Mouse (Mus musculus) lung, embryonic 15.5 days (tissue): ENCODE data around the gene Mlh1. TPM values are rescaled to one million over a fixed set of nuclear protein-coding genes. Genes with fewer than 3 reads are reported as not detected.
A peak's percentile ranks its signal among the peaks of the same experiment; 100 is the strongest.

Source experiments
- ATAC-seq: fragments of 200-750 bp; cut with Nextera tagmentation; 2 replicates; pipeline ENCODE4 v1.8.0; 2017; ENCODE audit warnings: moderate number of reproducible peaks, borderline replicate concordance; ENCODE audit not compliant: low FRiP score, low TSS enrichment; ENCODE audit errors: extremely low read depth
- H3K27ac ChIP-seq: fragments of 300-500 bp; sonication (generic); 2 replicates; pipeline ENCODE4 v1.5.1; 2015; ENCODE audit warnings: moderate library complexity, mild to moderate bottlenecking, inconsistent platforms
- H3K27me3 ChIP-seq: fragments of 300-500 bp; sonication (generic); 2 replicates; pipeline ENCODE4 v1.6.1; 2015; ENCODE audit warnings: inconsistent platforms
- H3K36me3 ChIP-seq: fragments of 300-500 bp; sonication (generic); 2 replicates; pipeline ENCODE4 v1.6.1; 2015; ENCODE audit warnings: inconsistent platforms
- H3K4me1 ChIP-seq: fragments of 300-500 bp; sonication (generic); 2 replicates; pipeline ENCODE4 v1.6.1; 2015; ENCODE audit warnings: inconsistent platforms
- H3K4me2 ChIP-seq: fragments of 300-500 bp; sonication (generic); 2 replicates; pipeline ENCODE4 v1.6.1; 2015; ENCODE audit warnings: inconsistent platforms, mild to moderate bottlenecking, moderate library complexity
- H3K4me3 ChIP-seq: fragments of 300-500 bp; sonication (generic); 2 replicates; pipeline ENCODE4 v1.5.1; 2015; ENCODE audit warnings: mild to moderate bottlenecking, inconsistent platforms
- H3K9ac ChIP-seq: fragments of 300-500 bp; sonication (generic); 2 replicates; pipeline ENCODE4 v1.6.1; 2015; ENCODE audit warnings: inconsistent platforms
- H3K9me3 ChIP-seq: fragments of 300-500 bp; sonication (generic); 2 replicates; pipeline ENCODE4 v1.6.1; 2016; ENCODE audit warnings: inconsistent platforms
- WGBS: fragments of 180-500 bp; shearing (Covaris S2); methylation state at CpG from one replicate; pipeline ENCODE4 v1.1.7; 2015; 5-methylcytosine and 5-hydroxymethylcytosine counted together
- polyA plus RNA-seq: library from polyadenylated mRNA; unstranded; fragments of >200 nt; fragmentation: Nextera tagmentation; extraction: Ambion mirVana; gene quantifications from 2 replicates; pipeline ENCODE4 v1.2.1, GENCODE M21; 2015

Mlh1 gene
- polyA plus RNA-seq, 1 experiment from 2014 or later, result 37.8 TPM

GRCm38 (mm10) chr9:111285061-111285460 is 13.5 kb upstream of the Mlh1 start:
- Histone ChIP-seq H3K4me2 (no peak overlapping the region), H3K9me3 (no peaks in the 10 kb centered on the region), H3K9ac (no peak overlapping the region), H3K27ac (no peak overlapping the region), H3K36me3 (no peaks in the 10 kb centered on the region), H3K4me3 (no peak overlapping the region), H3K4me1 (peaks cover 7% of the 10 kb centered on the region; the same call in 1 of the 2 replicates), H3K27me3 (no peaks in the 10 kb centered on the region)
- WGBS, result 50% methylated on average over 3 of the region's 3 CpGs
- ATAC-seq, result no peak

GRCm38 (mm10) chr9:111275156-111275555 is 3.6 kb upstream of the Mlh1 start:
- peak overlapping the region; percentile 65 for H3K4me2 ChIP-seq
- peaks cover 40% of the 10 kb centered on the region for H3K4me1 ChIP-seq
- no peak for ATAC-seq
- no peak overlapping the region for H3K27ac ChIP-seq
- H3K27me3 ChIP-seq, result no peaks in the 10 kb centered on the region
- H3K9me3 ChIP-seq, result no peaks in the 10 kb centered on the region
- no peak overlapping the region for H3K9ac ChIP-seq
- H3K36me3 ChIP-seq, result peaks cover 30% of the 10 kb centered on the region
- peak overlapping the region; percentile 79 for H3K4me3 ChIP-seq
- 19% methylated on average over 1 of the region's 1 CpGs for WGBS

GRCm38 (mm10) chr9:111273958-111274357 is 2.4 kb upstream of the Mlh1 start:
- Histone ChIP-seq H3K4me1 (peaks cover 42% of the 10 kb centered on the region), H3K4me3 (peak overlapping the region; percentile 79), H3K27ac (no peak overlapping the region), H3K9me3 (no peaks in the 10 kb centered on the region), H3K27me3 (no peaks in the 10 kb centered on the region), H3K9ac (no peak overlapping the region; the same call in 1 of the 2 replicates), H3K36me3 (peaks cover 23% of the 10 kb centered on the region), H3K4me2 (peak overlapping the region; percentile 65)
- no peak for ATAC-seq
- WGBS, result 57% methylated on average over 1 of the region's 1 CpGs

GRCm38 (mm10) chr9:111272996-111273785 is 1.6 kb upstream of the Mlh1 start:
- whole genome bisulfite sequencing, result 53% methylated on average over 15 of the region's 15 CpGs
- H3K27ac ChIP-seq, result no peak overlapping the region

GRCm38 (mm10) chr9:111272356-111272755 is 765 bp upstream of the Mlh1 start:
- 2% methylated on average over 19 of the region's 19 CpGs for WGBS
- H3K4me3 ChIP-seq, result peak overlapping the region; percentile 79
- no peaks in the 10 kb centered on the region for H3K27me3 ChIP-seq
- H3K9me3 ChIP-seq, result no peaks in the 10 kb centered on the region
- ATAC-seq, result no peak
- peaks cover 17% of the 10 kb centered on the region for H3K36me3 ChIP-seq
- H3K9ac ChIP-seq, result peak overlapping the region; percentile 86
- peak overlapping the region; percentile 95 for H3K27ac ChIP-seq
- H3K4me1 ChIP-seq, result peaks cover 42% of the 10 kb centered on the region
- peak overlapping the region; percentile 65 for H3K4me2 ChIP-seq

More at GRCm38 (mm10) chr9:111272996-111273785, 1.6 kb upstream of the Mlh1 start:
- Histone ChIP-seq H3K4me2 (peak overlapping the region; percentile 65), H3K27me3 (no peaks in the 10 kb centered on the region), H3K9me3 (no peaks in the 10 kb centered on the region), H3K4me1 (peaks cover 42% of the 10 kb centered on the region), H3K9ac (peak overlapping the region; percentile 86; the same call in 1 of the 2 replicates), H3K4me3 (peak overlapping the region; percentile 79), H3K36me3 (peaks cover 16% of the 10 kb centered on the region)
- no peak for ATAC-seq

- no peaks in the 10 kb centered on the region for H3K27me3 ChIP-seq
- H3K4me3 ChIP-seq, result peak overlapping the region; percentile 79
- H3K36me3 ChIP-seq, result peaks cover 21% of the 10 kb centered on the region
- H3K9ac ChIP-seq, result peak overlapping the region; percentile 81
- H3K27ac ChIP-seq, result peak overlapping the region; percentile 95
- ATAC-seq, result peak; percentile 46
- H3K9me3 ChIP-seq, result no peaks in the 10 kb centered on the region
- WGBS, result under 1% methylated on average over 32 of the region's 32 CpGs
- peaks cover 36% of the 10 kb centered on the region for H3K4me1 ChIP-seq
- H3K4me2 ChIP-seq, result peak overlapping the region; percentile 64
Measured at GRCm38 (mm10) chr9:111271056-111271433, 546 bp downstream of the Mlh1 start.

GRCm38 (mm10) chr9:111270606-111271005 is 985 bp downstream of the Mlh1 start:
- no peaks in the 10 kb centered on the region for H3K27me3 ChIP-seq
- ATAC-seq, result no peak
- H3K9ac ChIP-seq, result peak overlapping the region; percentile 81
- H3K27ac ChIP-seq, result peak overlapping the region; percentile 95
- H3K4me2 ChIP-seq, result peak overlapping the region; percentile 64
- H3K4me1 ChIP-seq, result peaks cover 31% of the 10 kb centered on the region
- H3K4me3 ChIP-seq, result peak overlapping the region; percentile 79
- WGBS, result 4% methylated on average over 5 of the region's 5 CpGs
- H3K36me3 ChIP-seq, result peaks cover 18% of the 10 kb centered on the region
- H3K9me3 ChIP-seq, result no peaks in the 10 kb centered on the region

- ATAC-seq, result no peak
- no peak overlapping the region for H3K4me2 ChIP-seq
- H3K36me3 ChIP-seq, result peaks cover 35% of the 10 kb centered on the region
- WGBS, result 98% methylated on average over 2 of the region's 2 CpGs
- no peaks in the 10 kb centered on the region for H3K27me3 ChIP-seq
- no peak overlapping the region for H3K4me3 ChIP-seq
- H3K27ac ChIP-seq, result no peak overlapping the region
- peaks cover 8% of the 10 kb centered on the region for H3K4me1 ChIP-seq
- no peaks in the 10 kb centered on the region for H3K9me3 ChIP-seq
- no peak overlapping the region for H3K9ac ChIP-seq
Measured at GRCm38 (mm10) chr9:111267998-111268397, 3.6 kb downstream of the Mlh1 start.

GRCm38 (mm10) chr9:111261356-111261755 is 10.2 kb downstream of the Mlh1 start:
- Histone ChIP-seq H3K27me3 (no peaks in the 10 kb centered on the region), H3K9me3 (no peaks in the 10 kb centered on the region), H3K4me3 (no peak overlapping the region), H3K36me3 (peaks cover 51% of the 10 kb centered on the region), H3K4me2 (no peak overlapping the region), H3K9ac (no peak overlapping the region), H3K4me1 (no peaks in the 10 kb centered on the region), H3K27ac (no peak overlapping the region)
- WGBS, result 95% methylated on average over 4 of the region's 4 CpGs
- ATAC-seq, result no peak

GRCm38 (mm10) chr9:111260360-111260985 is 11.1 kb downstream of the Mlh1 start:
- H3K9ac ChIP-seq, result no peak overlapping the region
- H3K4me3 ChIP-seq, result no peak overlapping the region
- no peaks in the 10 kb centered on the region for H3K27me3 ChIP-seq
- no peak for ATAC-seq
- H3K9me3 ChIP-seq, result no peaks in the 10 kb centered on the region
- H3K4me1 ChIP-seq, result no peaks in the 10 kb centered on the region
- H3K4me2 ChIP-seq, result no peak overlapping the region
- H3K36me3 ChIP-seq, result peaks cover 50% of the 10 kb centered on the region
- H3K27ac ChIP-seq, result no peak overlapping the region
- 35% methylated on average over 1 of the region's 1 CpGs for WGBS

- H3K4me2 ChIP-seq, result no peak overlapping the region
- H3K36me3 ChIP-seq, result peaks cover 76% of the 10 kb centered on the region
- H3K27ac ChIP-seq, result no peak overlapping the region
- no peak overlapping the region for H3K9ac ChIP-seq
- H3K4me1 ChIP-seq, result no peaks in the 10 kb centered on the region
- no peak overlapping the region for H3K4me3 ChIP-seq
- no peaks in the 10 kb centered on the region for H3K27me3 ChIP-seq
- H3K9me3 ChIP-seq, result no peaks in the 10 kb centered on the region
- WGBS, result 50% methylated on average over 7 of the region's 7 CpGs
- ATAC-seq, result no peak
Measured at GRCm38 (mm10) chr9:111252161-111252869, 19.3 kb downstream of the Mlh1 start.
